Mouse (Mus musculus) embryonic facial prominence, embryonic 12.5 days (tissue): ENCODE measurements at regions not wholly inside any gene's neighbourhood (a gene's known extent, or its start where the extent isn't known, plus 50 kb on each side); places are given as distances from the start of the nearest gene placed in this dataset.

Experiments
- ATAC-seq: fragments of 200-750 bp; cut with Nextera tagmentation; 2 replicates; pipeline ENCODE4 v1.8.0; 2017; ENCODE audit not compliant: insufficient number of reproducible peaks, insufficient read depth, low FRiP score, low TSS enrichment
- H3K27ac ChIP-seq: fragments of 300-500 bp; sonication (generic); 2 replicates; pipeline ENCODE4 v1.5.1; 2016; ENCODE audit warnings: mild to moderate bottlenecking
- H3K27me3 ChIP-seq: fragments of 300-500 bp; sonication (generic); 2 replicates; pipeline ENCODE4 v1.6.1; 2016; ENCODE audit warnings: mild to moderate bottlenecking, moderate library complexity
- H3K36me3 ChIP-seq: fragments of 300-500 bp; sonication (generic); 2 replicates; pipeline ENCODE4 v1.6.1; 2016; ENCODE audit warnings: mild to moderate bottlenecking
- H3K4me1 ChIP-seq: fragments of 300-500 bp; sonication (generic); 2 replicates; pipeline ENCODE4 v1.6.1; 2016
- H3K4me2 ChIP-seq: fragments of 300-500 bp; sonication (generic); replicated peaks from 2 replicates; pipeline ENCODE4 v1.6.1; 2016; ENCODE audit warnings: mild to moderate bottlenecking, moderate library complexity
- H3K4me3 ChIP-seq: fragments of 300-500 bp; sonication (generic); 2 replicates; pipeline ENCODE4 v1.5.1; 2016; ENCODE audit warnings: mild to moderate bottlenecking
- H3K9ac ChIP-seq: fragments of 300-500 bp; sonication (generic); 2 replicates; pipeline ENCODE4 v1.6.1; 2016; ENCODE audit warnings: mild to moderate bottlenecking, moderate library complexity
- H3K9me3 ChIP-seq: fragments of 300-500 bp; sonication (generic); 2 replicates; pipeline ENCODE4 v1.6.1; 2016; ENCODE audit warnings: mild to moderate bottlenecking, moderate library complexity
- whole genome bisulfite sequencing: fragments of 180-500 bp; shearing (Covaris S2); methylation state at CpG from one replicate; pipeline ENCODE4 v1.1.7; 2016; 5-methylcytosine and 5-hydroxymethylcytosine counted together

- Histone ChIP-seq H3K27me3 (no peaks in the 10 kb centered on the region), H3K4me1 (peaks cover 15% of the 10 kb centered on the region), H3K9me3 (no peaks in the 10 kb centered on the region), H3K27ac (0 out of 2 replicates have a peak overlapping the region, but pooled peaks have one; percentile 6), H3K9ac (no peak overlapping the region), H3K4me3 (no peak overlapping the region), H3K36me3 (no peaks in the 10 kb centered on the region), H3K4me2 (no peak overlapping the region)
- WGBS = 25% methylated on average over 10 of the region's 10 CpGs
- peak; percentile 79 for ATAC-seq
Measured at GRCm38 (mm10) chr9:34029503-34030169, 456.1 kb upstream of the Kirrel3 start.

- Histone ChIP-seq H3K4me3 (no peak overlapping the region), H3K4me1 (no peaks in the 10 kb centered on the region), H3K4me2 (no peak overlapping the region), H3K36me3 (no peaks in the 10 kb centered on the region), H3K27ac (no peak overlapping the region), H3K9ac (no peak overlapping the region), H3K9me3 (no peaks in the 10 kb centered on the region), H3K27me3 (no peaks in the 10 kb centered on the region)
- no peak for ATAC-seq
- 66% methylated on average over 2 of the region's 2 CpGs for WGBS
Measured at GRCm38 (mm10) chr9:34054435-34054834, 431.3 kb upstream of the Kirrel3 start.
